Mouse (Mus musculus) bone marrow, adult 2 months (tissue): Measurements from ENCODE around the gene Cyp2w1. TPM values are rescaled to one million over a fixed set of nuclear protein-coding genes. Genes with fewer than 3 reads are reported as not detected.
A peak's percentile ranks its signal among the peaks of the same experiment; 100 is the strongest.

Experiments
- H3K27ac ChIP-seq: fragments of 200-500 bp; 2 replicates; pipeline ENCODE4 v1.5.1; 2012; ENCODE audit warnings: low read depth, mild to moderate bottlenecking, control low read depth, inconsistent platforms, low read length; ENCODE audit not compliant: control insufficient read depth, poor library complexity, insufficient read depth
- H3K4me1 ChIP-seq: fragments of 200-500 bp; 2 replicates; pipeline ENCODE4 v1.6.1; 2011; ENCODE audit warnings: low read length; ENCODE audit not compliant: control insufficient read depth, insufficient read depth
- H3K4me3 ChIP-seq: fragments of 200-500 bp; replicated peaks from 2 replicates; pipeline ENCODE3; 2011; ENCODE audit warnings: mild to moderate bottlenecking, low read depth, low read length, control low read depth; ENCODE audit not compliant: control insufficient read depth
- CTCF ChIP-seq: fragments of 200-500 bp; IDR thresholded peaks from 2 replicates; pipeline ENCODE4 v1.5.1; 2011; ENCODE audit warnings: low read length, control low read depth; ENCODE audit not compliant: control insufficient read depth, insufficient read depth
- POLR2A ChIP-seq: fragments of 200-500 bp; IDR thresholded peaks from 2 replicates; pipeline ENCODE4 v1.6.1; 2011; ENCODE audit warnings: low read depth, mild to moderate bottlenecking, control low read depth, low read length, borderline replicate concordance; ENCODE audit not compliant: control insufficient read depth
- WGBS: fragments of 180-500 bp; shearing (Covaris S2); methylation state at CpG from one replicate; pipeline ENCODE4 v1.1.7; 2018; 5-methylcytosine and 5-hydroxymethylcytosine counted together
- polyA plus RNA-seq: library from polyadenylated mRNA; stranded (reverse); fragments of >200 nt; gene quantifications from 2 replicates; pipeline ENCODE4 v1.2.4, GENCODE M21; 2011; ENCODE audit warnings: low replicate concordance; ENCODE audit not compliant: missing spikeins, insufficient read depth, insufficient read length

Cyp2w1 gene
- polyA plus RNA-seq, 1 experiment, result not detected

DNA sequence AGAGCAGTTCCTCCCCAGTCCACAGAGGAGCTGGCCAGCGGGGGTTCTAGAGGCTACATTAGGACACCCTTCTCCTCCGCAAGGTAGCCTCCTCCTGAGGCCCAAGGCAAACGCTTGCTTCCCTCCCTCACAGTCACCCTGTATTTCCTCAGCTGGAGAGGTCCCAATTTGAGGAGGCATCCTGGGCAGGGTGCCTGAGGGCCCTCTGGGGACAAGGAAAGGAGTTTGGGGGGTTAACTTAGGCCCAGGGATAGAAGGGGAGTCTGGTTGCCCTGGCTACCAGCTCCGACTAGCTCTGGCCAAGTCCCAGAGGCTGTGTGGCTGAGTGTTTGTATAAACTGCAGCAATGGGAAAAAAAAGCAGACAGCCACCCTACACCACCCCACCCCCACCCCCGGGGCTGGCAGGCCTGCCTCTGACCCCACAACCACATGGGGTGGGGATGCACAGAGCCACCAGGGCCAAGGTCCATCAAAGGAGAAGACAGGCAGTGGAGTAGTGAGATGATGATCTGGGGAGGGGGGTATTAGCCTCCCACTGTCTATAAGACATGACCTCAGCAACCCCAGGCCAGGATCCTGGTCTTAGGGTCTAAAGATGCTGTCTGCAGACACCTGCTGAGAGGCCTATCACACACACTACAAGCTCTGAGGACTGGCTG lies 12.6 kb downstream of the Cyp2w1 start:
- Histone ChIP-seq H3K4me1 (peaks cover 17% of the 10 kb centered on the region), H3K27ac (peak overlapping the region; percentile 62), H3K4me3 (no peak overlapping the region)
- 17% methylated on average over 5 of the region's 5 CpGs for WGBS
- no peak for TF ChIP-seq POLR2A
- no peak for TF ChIP-seq CTCF

DNA sequence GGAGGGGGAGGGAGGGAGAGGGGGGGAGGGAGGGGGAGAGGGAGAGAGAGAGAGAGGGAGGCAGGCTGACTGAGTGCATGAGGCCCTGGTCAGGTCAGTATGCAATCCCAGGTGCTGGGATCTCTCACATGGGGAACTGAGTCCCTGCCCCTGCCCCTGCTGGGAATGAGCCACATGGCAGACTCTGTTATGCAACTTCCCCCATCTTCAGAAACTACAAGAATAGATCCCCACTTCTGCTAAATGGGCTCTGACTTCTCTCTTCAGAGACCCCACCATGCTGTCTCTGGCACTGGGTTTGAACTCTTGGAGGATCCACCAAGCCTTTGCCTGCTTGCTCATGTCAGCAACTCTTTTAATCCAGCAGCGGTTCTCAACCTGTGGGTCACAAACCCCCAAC lies 13.4 kb downstream of the Cyp2w1 start:
- Histone ChIP-seq H3K4me1 (peaks cover 17% of the 10 kb centered on the region), H3K27ac (peak overlapping the region; percentile 57; the same call in 1 of the 2 replicates), H3K4me3 (no peak overlapping the region)
- TF ChIP-seq CTCF, result no peak
- no peak for TF ChIP-seq POLR2A
- 23% methylated on average over 1 of the region's 1 CpGs for WGBS

DNA sequence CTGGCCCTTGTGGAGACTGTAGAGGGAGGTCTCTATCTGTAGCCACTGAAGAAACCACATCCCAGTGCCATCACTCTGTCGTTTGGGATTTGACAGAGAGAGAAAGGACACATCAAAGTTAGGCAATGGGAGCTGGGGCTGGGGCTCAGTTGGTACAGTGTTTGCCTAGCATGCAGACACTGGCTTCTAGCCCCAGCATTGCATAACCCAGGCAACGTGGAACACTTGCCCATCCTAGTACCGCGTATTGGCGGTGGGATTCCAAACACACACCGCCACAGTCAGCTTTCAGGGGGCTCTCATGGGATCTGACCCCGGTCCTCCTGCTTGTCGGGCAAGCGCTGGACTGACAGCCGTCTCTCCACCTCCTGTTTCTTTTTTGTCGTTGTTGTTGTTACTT lies 14.1 kb downstream of the Cyp2w1 start:
- TF ChIP-seq POLR2A (no peak), CTCF (no peak)
- H3K4me1 ChIP-seq, result peaks cover 17% of the 10 kb centered on the region
- no peak overlapping the region for H3K4me3 ChIP-seq
- 54% methylated on average over 11 of the region's 11 CpGs for WGBS
- peak overlapping the region; percentile 57; the same call in 1 of the 2 replicates for H3K27ac ChIP-seq

DNA sequence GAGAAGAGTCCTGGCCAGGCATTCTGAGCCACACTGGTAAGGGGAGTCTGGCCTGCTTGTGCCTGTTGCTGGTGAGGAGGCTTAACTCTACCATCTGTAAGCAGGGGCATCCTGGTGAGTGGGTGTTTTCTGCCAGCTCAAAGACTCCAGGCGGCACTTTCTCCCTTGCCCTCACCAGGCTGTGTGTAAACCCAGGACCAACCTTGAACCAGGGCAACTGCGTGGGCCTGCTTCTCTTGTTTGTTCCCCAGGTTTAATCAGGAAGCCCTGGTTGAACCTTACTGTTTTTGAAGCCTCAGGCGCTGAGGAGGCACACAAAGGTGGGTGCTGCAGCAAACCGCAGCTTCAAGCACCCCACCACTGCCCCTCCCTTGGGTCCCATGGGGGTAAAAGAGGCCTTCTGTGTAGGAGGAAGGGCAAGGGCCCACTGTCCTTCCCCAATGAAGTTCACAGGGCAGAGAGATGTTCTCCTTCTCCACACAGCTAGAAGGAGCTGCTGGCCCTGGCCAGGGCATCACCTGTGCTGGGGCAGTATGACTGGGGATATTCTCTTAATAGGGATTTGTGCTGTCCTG lies 15.6 kb downstream of the Cyp2w1 start:
- peaks cover 19% of the 10 kb centered on the region for H3K4me1 ChIP-seq
- 62% methylated on average over 4 of the region's 4 CpGs for WGBS
- H3K27ac ChIP-seq, result peak overlapping the region; percentile 50
- TF ChIP-seq CTCF (no peak), POLR2A (no peak)
- H3K4me3 ChIP-seq, result no peak overlapping the region

DNA sequence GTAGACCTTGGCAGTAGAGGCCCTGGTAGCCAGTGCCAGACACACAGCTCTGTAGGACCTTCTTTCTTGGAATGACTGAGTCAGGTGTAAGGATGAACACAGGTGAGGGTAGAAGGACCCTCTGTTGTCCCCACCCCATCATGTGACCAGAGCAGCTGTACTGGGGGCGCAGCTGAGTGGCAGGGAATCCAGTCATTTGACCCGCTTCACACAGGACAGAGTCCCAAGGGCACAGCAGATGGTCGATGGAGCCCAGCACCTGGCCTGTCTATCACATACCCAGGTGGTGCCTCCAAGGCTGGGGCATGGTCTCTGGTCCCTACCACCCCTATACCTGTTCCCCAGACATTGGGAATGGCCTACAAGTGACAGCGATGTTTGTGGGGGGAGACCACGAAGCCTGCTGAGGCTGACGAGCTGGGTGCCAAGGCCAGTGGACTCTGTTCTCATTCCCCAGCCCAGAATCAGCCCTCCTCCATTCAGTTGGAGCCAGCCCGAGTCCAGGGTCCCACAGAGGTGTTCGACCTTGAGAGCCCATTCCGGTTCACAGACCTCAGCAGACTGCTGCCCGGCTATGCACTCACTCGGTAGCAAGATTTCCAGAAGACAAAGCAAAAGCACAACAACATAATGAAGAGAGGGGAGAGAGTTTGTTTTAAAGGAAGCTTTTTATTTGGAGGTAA lies 16.4 kb downstream of the Cyp2w1 start:
- WGBS, result 85% methylated on average over 11 of the region's 11 CpGs
- Histone ChIP-seq H3K4me1 (peaks cover 23% of the 10 kb centered on the region), H3K4me3 (no peak overlapping the region), H3K27ac (no peak overlapping the region)
- TF ChIP-seq CTCF (no peak), POLR2A (no peak)

DNA sequence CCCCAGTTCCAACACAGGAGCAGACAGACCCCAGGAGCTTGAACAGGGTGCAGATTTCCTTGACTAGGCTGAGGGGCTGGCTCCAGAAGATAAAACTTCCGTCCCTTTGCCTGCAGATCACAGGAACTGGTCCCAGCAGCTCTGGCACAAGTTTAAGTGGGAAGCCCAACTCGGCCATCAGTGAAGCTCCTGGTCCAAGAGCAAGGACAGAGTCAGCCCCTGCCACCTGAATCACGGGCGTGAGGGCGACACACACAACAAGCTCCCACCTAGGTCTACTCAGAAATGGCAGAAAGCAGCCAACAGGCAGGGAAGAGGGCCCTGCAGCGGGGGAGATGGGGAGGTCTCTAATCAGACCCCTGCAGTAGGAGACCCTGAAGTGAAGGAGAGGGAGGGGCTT lies 17.9 kb downstream of the Cyp2w1 start:
- WGBS, result 74% methylated on average over 6 of the region's 6 CpGs
- Histone ChIP-seq H3K4me1 (peaks cover 20% of the 10 kb centered on the region), H3K27ac (peak overlapping the region; percentile 16; the same call in 1 of the 2 replicates), H3K4me3 (no peak overlapping the region)
- TF ChIP-seq POLR2A (no peak), CTCF (no peak)

DNA sequence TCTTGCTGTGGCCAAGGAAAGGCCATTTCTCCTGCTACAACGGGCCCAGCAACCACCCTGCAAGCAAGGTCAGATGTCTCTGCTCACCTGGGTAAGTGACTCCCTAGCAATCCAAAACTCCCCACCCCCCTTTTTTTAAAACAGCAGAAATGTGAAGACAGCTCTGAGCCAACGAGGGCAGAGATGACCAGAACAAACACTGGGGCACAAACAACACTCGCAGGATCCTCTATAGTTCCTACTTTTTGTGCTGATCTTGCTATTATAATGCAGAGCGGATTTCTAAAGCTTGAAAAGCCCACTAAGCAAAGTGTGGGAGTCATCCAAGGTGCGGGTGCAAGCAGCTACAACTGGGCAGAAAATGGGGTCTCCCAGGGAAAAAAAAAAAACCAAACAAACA lies 18.7 kb downstream of the Cyp2w1 start:
- TF ChIP-seq POLR2A (no peak), CTCF (no peak)
- Histone ChIP-seq H3K27ac (peak overlapping the region; percentile 96; the same call in 1 of the 2 replicates), H3K4me3 (peak overlapping the region; percentile 87), H3K4me1 (peaks cover 19% of the 10 kb centered on the region)
- WGBS, result 55% methylated on average over 5 of the region's 5 CpGs

DNA sequence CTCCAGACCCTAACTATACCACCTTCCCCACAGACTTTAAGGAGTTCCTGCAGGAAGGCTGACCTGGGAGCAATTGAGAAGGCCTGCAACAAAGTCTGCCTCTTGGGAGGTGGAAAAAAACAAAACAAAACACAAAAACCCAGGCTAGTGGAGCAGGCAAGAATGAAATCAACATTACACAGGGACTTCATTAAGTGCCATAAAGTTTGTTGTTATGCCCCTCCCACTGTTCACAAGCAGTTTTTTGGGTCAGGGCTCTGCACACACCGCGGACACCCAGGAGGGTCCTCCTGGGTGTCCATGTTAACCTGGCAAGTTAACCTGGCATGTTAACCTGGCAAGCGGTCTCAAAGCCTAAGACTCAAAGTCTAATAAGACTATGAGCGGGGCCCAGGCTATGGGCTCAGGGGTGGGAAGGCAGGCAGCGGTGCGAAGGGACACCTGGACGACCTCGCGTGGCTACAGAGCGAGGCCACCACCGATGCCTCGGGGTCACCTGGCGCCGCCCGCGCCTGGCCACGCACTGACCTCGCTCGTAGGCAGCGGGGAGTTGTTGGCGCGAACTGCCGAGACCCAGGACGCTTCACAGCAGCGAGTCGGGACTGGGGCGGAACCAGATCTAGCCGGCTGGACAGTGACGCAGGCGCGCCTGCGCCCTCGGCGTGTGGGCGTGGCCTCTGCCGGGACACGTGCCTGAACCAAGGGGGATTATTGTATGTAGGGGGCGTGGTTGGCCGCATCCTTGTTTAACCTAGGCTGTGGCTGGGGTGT lies 19.4 kb downstream of the Cyp2w1 start:
- WGBS, result 1% methylated on average over 39 of the region's 39 CpGs
- TF ChIP-seq POLR2A (peak; percentile 97), CTCF (no peak)

More for the DNA sequence above, 19.4 kb downstream of the Cyp2w1 start:
- H3K27ac ChIP-seq, result peak overlapping the region; percentile 96
- H3K4me3 ChIP-seq, result peak overlapping the region; percentile 87
- H3K4me1 ChIP-seq, result peaks cover 14% of the 10 kb centered on the region
